Mouse (Mus musculus): ENCODE results near the gene Eya4. TPM values are rescaled to one million over a fixed set of nuclear protein-coding genes. Genes with fewer than 3 reads are reported as not detected.

The Eya4 gene
- 10.7 and 11.4 TPM in 2 replicates for polyA plus RNA-seq (2016; fragmentation: Nextera tagmentation; extraction: Ambion mirVana)

DNA sequence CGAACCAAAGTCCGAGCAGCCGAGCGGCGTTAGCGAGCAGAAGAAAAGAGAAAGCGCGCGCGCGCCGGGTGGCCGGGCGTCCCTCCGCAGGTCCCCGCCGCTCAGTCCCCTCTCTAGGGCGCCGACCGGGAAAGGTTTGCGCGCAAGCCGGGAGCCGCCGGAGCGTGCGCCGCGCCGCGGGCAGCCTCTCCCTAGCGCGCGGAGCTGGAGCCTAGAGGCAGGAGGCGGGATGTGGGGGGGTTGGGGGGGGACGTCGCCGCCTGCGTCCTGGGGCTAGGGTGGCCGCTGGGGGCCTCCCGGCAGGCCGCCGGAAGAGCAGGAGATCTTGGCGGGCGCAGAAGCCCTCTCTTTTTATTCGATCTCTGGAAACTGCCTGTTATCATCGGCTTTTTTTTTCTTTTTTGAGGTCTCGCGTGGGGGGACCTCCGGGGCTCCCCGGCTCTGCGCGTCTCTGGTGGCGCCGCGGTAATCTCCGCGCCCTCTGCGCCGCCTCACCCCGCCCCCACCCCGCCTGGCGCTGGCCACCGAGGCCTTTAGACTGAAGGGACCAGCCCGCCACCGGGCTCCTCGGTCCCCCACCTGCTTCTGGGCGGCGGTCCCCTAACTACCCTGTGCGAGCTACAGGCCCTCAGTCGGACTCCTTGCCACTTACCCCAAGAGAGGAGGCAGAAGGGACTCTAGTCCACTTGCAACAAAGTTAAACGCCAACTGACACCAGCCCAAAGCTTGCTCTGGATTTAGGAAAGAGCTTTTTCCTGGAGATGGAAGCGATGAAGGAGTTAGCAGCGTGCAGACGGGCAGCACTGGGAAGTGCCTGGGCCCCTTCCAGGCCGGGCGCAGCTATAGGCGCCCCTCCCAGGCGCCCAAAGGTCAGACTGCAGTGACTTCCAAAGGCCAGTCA is at the start of gene Eya4:
Eya4 (minus strand) TSS at position 776 of the 901 bp plus-strand sequence.
- Histone ChIP-seq H3K36me3 (no peaks in the 10 kb centered on the region), H3K4me3 (replicated peaks) (peak within 1 kb of the TSS; percentile 68), H3K27ac (peak within 1 kb of the TSS; percentile 93), H3K9me3 (no peaks in the 10 kb centered on the region), H3K4me2 (peak within 1 kb of the TSS; percentile 83), H3K27me3 (peaks cover 17% of the 10 kb centered on the region; the same call in 1 of the 2 replicates), H3K9ac (replicated peaks) (peak within 1 kb of the TSS; percentile 84), H3K4me1 (replicated peaks) (peaks cover 28% of the 10 kb centered on the region)
- ATAC-seq (ENCODE audit: insufficient number of reproducible peaks, insufficient read depth, low FRiP score, low TSS enrichment, low read depth) = peak; percentile 64
- whole genome bisulfite sequencing = 1% methylated on average over 71 of the region's 79 CpGs

DNA sequence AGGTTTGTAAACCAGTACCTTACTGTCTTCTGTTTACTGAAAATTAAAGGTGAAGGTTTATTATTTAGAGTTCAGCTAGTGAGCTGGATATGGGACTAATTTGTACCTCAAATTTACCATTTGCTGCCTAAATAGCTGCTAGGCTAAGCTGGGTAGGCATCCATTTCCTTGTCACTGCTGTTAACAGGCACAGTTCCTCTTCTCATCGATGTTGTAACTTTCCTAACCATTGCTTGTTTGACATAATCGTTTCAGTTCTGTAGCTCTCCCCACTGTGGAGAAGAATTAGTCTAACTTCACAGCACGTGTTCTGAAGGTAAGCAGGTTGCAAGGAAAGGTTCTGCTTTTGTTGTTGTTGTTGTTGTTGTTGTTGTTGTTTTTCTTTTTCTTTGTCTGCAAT is 44.8 kb upstream of the Eya4 start:
- WGBS = 49% methylated on average over 3 of the region's 3 CpGs
- no peaks in the 10 kb centered on the region for H3K27me3 ChIP-seq
- no peaks in the 10 kb centered on the region for H3K36me3 ChIP-seq
- no peak overlapping the region for H3K9ac ChIP-seq (replicated peaks)
- peaks cover 24% of the 10 kb centered on the region for H3K4me1 ChIP-seq (replicated peaks)
- no peak overlapping the region for H3K4me3 ChIP-seq (replicated peaks)
- H3K9me3 ChIP-seq = no peaks in the 10 kb centered on the region
- H3K4me2 ChIP-seq = no peak overlapping the region
- H3K27ac ChIP-seq = no peak overlapping the region
- ATAC-seq (ENCODE audit: insufficient number of reproducible peaks, insufficient read depth, low FRiP score, low TSS enrichment, low read depth) = no peak

DNA sequence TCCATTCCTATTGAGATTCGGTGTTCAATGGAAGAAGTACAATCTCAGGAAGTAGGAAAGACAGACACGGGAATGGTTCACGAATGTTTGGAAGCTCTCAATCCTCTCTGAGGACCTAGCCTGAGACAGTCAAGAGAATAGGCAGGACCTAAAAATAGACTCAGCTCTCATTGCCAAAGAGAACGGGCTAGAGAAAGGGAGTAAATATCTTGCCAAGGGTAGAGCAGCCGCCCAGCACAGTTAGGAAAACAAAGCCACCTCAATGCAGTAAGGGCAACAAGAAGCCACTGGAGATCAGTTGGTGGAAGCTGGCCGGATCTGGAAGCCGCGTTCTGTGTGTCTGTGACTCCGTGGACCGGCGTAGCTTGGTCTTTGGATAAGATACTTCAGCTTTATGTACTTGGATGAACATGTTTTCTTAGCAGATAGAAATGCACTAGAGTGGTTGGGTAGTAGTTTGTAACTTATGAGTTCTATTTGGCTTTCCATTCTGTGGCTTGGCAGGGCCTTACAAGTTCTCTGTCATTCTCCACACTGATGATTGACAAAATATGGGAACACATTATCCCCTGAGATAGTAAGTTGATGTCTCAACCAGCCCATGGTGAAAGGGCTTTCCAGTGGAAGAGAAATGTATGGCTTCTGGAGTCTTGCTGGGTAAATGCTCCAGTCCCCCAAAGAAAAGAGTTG is 44.1 kb upstream of the Eya4 start:
- Histone ChIP-seq H3K4me2 (no peak overlapping the region), H3K27ac (peak overlapping the region; percentile 68), H3K9ac (replicated peaks) (no peak overlapping the region), H3K9me3 (no peaks in the 10 kb centered on the region), H3K27me3 (no peaks in the 10 kb centered on the region), H3K36me3 (no peaks in the 10 kb centered on the region), H3K4me1 (replicated peaks) (peaks cover 24% of the 10 kb centered on the region), H3K4me3 (replicated peaks) (no peak overlapping the region)
- ATAC-seq (ENCODE audit: insufficient number of reproducible peaks, insufficient read depth, low FRiP score, low TSS enrichment, low read depth) = no peak
- WGBS = 73% methylated on average over 11 of the region's 11 CpGs

DNA sequence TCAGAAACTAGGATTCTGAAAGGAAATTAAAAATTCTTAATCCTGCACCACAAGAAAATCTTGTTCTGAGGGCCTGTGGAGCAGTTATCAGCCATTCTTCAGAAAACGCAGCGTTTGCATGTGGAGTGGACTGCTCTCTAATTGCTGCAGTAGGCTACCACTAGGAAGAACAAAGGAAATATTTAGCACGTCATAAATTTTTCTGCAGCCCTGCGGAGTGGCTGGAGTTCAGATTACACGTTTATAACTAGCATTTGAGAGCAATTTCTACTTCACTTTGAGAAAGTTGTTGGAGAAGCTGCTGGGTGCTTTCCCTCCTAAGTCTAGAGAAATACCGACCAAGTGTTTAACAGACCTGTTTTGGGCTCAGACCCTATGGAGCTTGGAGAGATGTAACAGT is 43.6 kb upstream of the Eya4 start:
- no peaks in the 10 kb centered on the region for H3K36me3 ChIP-seq
- no peak overlapping the region for H3K4me2 ChIP-seq
- H3K9me3 ChIP-seq = no peaks in the 10 kb centered on the region
- peak overlapping the region; percentile 68 for H3K27ac ChIP-seq
- 5% methylated on average over 6 of the region's 6 CpGs for WGBS
- no peak overlapping the region for H3K9ac ChIP-seq (replicated peaks)
- no peak overlapping the region for H3K4me3 ChIP-seq (replicated peaks)
- no peak for ATAC-seq (ENCODE audit: insufficient number of reproducible peaks, insufficient read depth, low FRiP score, low TSS enrichment, low read depth)
- H3K4me1 ChIP-seq (replicated peaks) = peaks cover 24% of the 10 kb centered on the region
- H3K27me3 ChIP-seq = no peaks in the 10 kb centered on the region

DNA sequence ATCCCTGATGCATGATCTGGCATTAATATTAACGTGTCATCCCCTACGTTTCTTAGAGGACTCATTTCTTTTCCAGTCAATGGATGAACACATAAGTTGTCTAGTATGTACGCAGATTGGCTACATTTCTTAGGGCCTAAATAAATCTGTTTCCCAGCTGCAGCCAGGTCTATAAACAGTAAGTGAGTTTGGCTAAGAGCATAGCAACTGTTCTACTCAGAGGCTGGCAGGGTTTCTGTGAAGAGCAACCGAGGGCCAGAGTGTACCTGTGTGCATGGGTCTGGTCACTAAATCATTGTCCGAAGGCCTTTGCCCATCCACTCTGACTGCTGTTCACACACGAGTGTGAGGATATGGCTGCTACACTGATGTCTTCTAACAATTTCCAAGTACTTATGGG is 13.3 kb upstream of the Eya4 start:
- Histone ChIP-seq H3K4me2 (no peak overlapping the region), H3K4me1 (replicated peaks) (no peaks in the 10 kb centered on the region), H3K9me3 (no peaks in the 10 kb centered on the region), H3K36me3 (no peaks in the 10 kb centered on the region), H3K27me3 (no peaks in the 10 kb centered on the region), H3K27ac (no peak overlapping the region), H3K9ac (replicated peaks) (no peak overlapping the region), H3K4me3 (replicated peaks) (no peak overlapping the region)
- ATAC-seq (ENCODE audit: insufficient number of reproducible peaks, insufficient read depth, low FRiP score, low TSS enrichment, low read depth) = no peak
- 83% methylated on average over 6 of the region's 6 CpGs for WGBS

DNA sequence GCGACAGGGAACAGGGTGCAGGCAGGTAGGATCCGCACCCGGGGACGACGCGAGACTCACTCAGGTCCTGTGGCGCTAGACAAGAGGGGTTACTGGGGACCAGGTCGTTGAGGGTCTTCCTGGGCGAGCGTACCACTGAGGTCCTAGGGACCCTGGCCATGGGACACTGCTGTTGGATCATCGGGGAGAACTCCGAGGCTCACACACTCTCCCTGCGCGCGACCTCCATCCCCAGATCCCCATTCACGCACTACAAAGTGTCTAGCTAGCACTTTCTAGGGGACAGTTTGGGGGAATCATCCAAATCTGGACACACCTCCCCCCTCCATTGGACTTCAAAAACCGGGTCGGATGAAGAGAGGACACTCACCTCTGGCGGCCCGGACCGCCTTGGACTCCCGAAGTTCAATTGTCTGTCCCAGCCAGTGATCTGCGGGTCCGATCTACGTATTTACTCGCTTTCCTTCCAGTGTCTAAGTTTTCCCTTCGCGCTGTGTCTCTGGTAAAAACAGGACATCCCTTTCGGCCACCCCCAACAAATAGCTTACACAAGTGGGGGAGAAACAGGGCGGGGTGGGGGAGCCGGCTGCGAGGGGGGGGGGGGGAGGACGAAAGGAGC is 1.1 kb downstream of the Eya4 start:
- Histone ChIP-seq H3K27ac (peak overlapping the region; percentile 93), H3K4me2 (peak overlapping the region; percentile 83), H3K9ac (replicated peaks) (peak overlapping the region; percentile 84), H3K9me3 (no peaks in the 10 kb centered on the region), H3K4me1 (replicated peaks) (peaks cover 28% of the 10 kb centered on the region), H3K36me3 (no peaks in the 10 kb centered on the region), H3K27me3 (peaks cover 17% of the 10 kb centered on the region; the same call in 1 of the 2 replicates), H3K4me3 (replicated peaks) (peak overlapping the region; percentile 68)
- ATAC-seq (ENCODE audit: insufficient number of reproducible peaks, insufficient read depth, low FRiP score, low TSS enrichment, low read depth) = no peak
- WGBS = under 1% methylated on average over 31 of the region's 33 CpGs

DNA sequence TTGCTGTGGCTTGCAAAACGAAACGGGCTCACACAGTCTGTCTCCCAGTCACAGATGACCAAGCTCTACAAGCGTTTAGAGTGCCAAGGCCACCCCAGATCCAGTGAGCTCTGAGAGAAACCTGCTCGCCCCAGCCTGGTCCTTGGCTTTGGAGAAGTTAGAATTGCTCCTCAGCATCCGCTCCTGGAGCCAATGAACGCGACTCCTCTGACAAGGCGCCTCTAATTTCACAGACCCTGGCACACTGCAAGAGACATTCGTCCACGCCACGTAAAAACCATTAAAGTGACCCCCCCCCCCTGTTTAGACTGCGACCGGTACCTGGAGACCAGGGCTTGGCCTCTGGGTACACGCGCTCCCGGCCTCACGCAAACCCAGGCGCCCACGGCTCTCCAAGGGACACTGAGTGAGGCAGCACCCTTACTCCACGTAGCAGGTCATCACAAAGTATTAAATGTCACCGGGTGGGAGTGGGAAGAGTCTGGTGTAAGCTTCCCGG is 1.6 kb downstream of the Eya4 start:
- H3K9me3 ChIP-seq = no peaks in the 10 kb centered on the region
- peak overlapping the region; percentile 93 for H3K27ac ChIP-seq
- under 1% methylated on average over 22 of the region's 22 CpGs for WGBS
- peak overlapping the region; percentile 83 for H3K4me2 ChIP-seq
- peaks cover 17% of the 10 kb centered on the region; the same call in 1 of the 2 replicates for H3K27me3 ChIP-seq
- H3K4me1 ChIP-seq (replicated peaks) = peaks cover 24% of the 10 kb centered on the region
- ATAC-seq (ENCODE audit: insufficient number of reproducible peaks, insufficient read depth, low FRiP score, low TSS enrichment, low read depth) = no peak
- peak overlapping the region; percentile 68 for H3K4me3 ChIP-seq (replicated peaks)
- no peaks in the 10 kb centered on the region for H3K36me3 ChIP-seq
- H3K9ac ChIP-seq (replicated peaks) = peak overlapping the region; percentile 84

DNA sequence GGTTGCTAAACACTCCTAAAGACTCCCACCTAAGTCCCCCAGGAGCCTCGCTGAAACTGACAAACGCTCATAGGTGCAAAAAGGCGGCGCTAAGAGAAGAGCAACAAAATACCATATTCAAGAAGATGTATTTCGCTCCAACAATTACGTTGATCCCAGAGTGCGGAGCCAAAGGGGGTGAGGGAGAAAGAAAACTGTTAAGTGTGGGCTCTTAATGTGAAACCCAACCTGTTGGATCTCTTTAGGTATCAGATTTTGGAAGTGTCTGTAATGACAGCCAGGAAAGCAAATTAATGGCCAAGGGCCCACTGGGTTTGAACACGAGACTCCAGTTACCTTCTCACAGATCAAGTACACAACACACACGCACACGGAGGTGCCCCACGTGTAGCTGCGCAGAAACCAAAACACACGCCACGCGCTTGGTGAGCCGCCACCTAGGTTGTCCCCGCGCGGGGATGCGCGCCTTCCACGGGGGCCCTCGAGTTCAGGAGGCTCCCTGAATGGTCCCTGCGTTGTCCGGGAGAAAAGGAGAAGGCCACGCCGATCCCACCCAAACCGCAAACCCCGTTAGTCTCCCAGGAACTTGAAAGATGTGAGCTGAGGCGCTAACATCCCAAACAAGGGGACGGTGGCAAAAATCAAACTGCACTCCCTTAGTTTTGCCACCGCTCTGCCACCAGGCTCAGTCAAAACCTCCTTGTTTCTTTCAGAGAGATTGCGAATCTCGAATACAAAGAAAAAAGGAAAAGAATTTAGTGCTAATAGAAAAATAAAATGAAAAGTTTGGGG is 2.3 kb downstream of the Eya4 start:
- no peaks in the 10 kb centered on the region for H3K9me3 ChIP-seq
- no peaks in the 10 kb centered on the region for H3K36me3 ChIP-seq
- H3K9ac ChIP-seq (replicated peaks) = peak overlapping the region; percentile 84
- peaks cover 24% of the 10 kb centered on the region for H3K4me1 ChIP-seq (replicated peaks)
- peak overlapping the region; percentile 68 for H3K4me3 ChIP-seq (replicated peaks)
- ATAC-seq (ENCODE audit: insufficient number of reproducible peaks, insufficient read depth, low FRiP score, low TSS enrichment, low read depth) = no peak
- peak overlapping the region; percentile 83 for H3K4me2 ChIP-seq
- under 1% methylated on average over 34 of the region's 34 CpGs for WGBS
- peak overlapping the region; percentile 93 for H3K27ac ChIP-seq
- H3K27me3 ChIP-seq = peaks cover 17% of the 10 kb centered on the region; the same call in 1 of the 2 replicates

DNA sequence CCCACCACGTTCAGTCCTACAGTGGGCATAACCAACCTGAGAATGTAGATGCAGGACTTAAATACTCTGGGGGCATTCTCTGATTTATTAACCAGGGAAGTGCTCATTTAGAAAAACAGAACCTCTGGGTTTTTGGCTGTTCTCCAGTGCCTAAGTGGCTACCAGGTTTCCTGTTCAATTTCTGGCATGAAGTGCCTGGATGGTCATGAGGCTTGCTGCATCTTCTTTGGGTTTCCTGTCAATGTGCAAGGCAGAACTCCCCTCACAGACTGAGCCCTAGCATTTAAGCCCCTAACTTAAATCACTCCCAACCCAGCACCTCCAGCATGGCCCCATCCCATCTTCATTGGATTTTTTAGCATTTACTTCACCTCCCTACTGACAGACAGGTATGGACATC is 13.3 kb downstream of the Eya4 start:
- Histone ChIP-seq H3K4me3 (replicated peaks) (no peak overlapping the region), H3K4me2 (no peak overlapping the region), H3K4me1 (replicated peaks) (peaks cover 9% of the 10 kb centered on the region), H3K36me3 (no peaks in the 10 kb centered on the region), H3K27ac (0 out of 2 replicates have a peak overlapping the region, but pooled peaks have one; percentile 18), H3K27me3 (no peaks in the 10 kb centered on the region), H3K9ac (replicated peaks) (no peak overlapping the region), H3K9me3 (no peaks in the 10 kb centered on the region)
- no peak for ATAC-seq (ENCODE audit: insufficient number of reproducible peaks, insufficient read depth, low FRiP score, low TSS enrichment, low read depth)
- WGBS = 46% methylated on average over 1 of the region's 1 CpGs

DNA sequence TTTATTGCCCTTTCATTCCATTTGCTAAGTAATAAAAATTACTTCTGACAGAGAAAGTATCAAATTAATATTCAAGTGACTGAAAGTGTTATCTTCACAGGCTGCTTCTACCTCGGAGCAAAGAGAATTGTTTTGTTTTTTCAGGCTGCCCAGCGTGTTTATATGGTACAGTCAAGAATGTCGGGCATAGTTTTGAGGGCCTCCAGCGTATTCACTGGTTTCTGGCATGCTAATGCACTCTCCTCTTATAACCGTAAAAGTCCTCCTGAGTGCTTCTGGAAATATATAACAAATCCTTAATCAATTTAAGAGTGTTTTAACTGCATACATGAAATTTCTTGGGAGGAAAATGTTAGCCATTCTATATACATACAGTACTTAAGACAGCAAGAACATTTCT is 17.8 kb downstream of the Eya4 start:
- no peak overlapping the region for H3K27ac ChIP-seq
- no peaks in the 10 kb centered on the region for H3K36me3 ChIP-seq
- H3K4me1 ChIP-seq (replicated peaks) = peaks cover 12% of the 10 kb centered on the region
- no peak overlapping the region for H3K4me2 ChIP-seq
- H3K9ac ChIP-seq (replicated peaks) = no peak overlapping the region
- H3K4me3 ChIP-seq (replicated peaks) = no peak overlapping the region
- WGBS = 52% methylated on average over 5 of the region's 5 CpGs
- H3K27me3 ChIP-seq = no peaks in the 10 kb centered on the region
- H3K9me3 ChIP-seq = no peaks in the 10 kb centered on the region
- ATAC-seq (ENCODE audit: insufficient number of reproducible peaks, insufficient read depth, low FRiP score, low TSS enrichment, low read depth) = no peak
